Mouse (Mus musculus): Measurements from ENCODE around the gene Vrk2.

DNA sequence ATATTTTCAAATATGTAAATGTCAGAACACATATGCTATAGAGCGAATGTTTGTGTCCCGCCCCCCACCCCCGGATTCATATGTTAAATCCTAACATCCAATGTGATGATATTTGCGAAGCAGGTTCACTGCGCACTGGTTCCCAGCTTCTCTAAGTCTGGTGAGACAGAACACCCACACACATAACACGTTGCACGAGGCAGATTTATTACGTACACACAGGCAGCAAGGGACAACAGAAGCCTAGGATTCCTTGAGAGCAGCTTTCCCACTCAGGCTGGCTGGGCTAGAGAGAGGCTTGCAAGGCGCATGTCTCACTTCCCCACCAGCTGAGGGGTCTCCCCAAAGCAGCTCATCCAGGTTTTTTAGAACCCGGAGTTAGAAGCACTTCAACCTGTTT lies 15.0 kb upstream of the Vrk2 start:
- TF ChIP-seq POLR2A (IDR thresholded peaks at IDR 0.05; ENCODE audit: borderline replicate concordance, extremely low read depth, insufficient read depth, insufficient read length, poor library complexity, severe bottlenecking) = no peak
- TF ChIP-seq CTCF (IDR thresholded peaks at IDR 0.05; ENCODE audit: borderline replicate concordance, extremely low read depth, insufficient read depth, insufficient read length) = no peak
